Mouse (Mus musculus): Measurements from ENCODE around the gene Rbm25. TPM values are rescaled to one million over a fixed set of nuclear protein-coding genes. Genes with fewer than 3 reads are reported as not detected.
"Not testable (repeated sequence)": the region's sequence is repeated elsewhere in the genome, so short reads cannot be mapped to it uniquely, and the experiment has no call there.

Rbm25 gene
- total RNA-seq (2015) (198 and 253 TPM in 2 replicates), total RNA-seq (2017) (166 and 257 TPM in 2 replicates)

DNA sequence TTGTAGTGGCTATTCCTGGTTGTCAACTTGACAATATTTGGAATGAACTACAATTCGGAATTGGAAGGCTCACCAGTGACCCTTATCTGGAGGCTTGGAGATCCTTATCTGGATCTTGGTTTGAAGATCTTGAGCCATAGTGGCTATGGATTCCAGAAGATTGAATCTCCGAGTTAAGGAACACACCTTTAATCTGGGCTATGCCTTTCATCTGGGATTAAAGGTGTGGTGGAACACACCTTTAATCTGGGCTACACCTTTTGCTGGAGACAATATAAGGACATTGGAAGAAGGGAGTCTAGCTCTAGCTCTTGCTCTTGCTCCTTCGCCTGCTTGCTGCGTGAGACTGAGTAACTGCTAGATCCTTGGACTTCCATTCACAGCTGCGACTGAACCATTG is at the start of gene Rbm25:
Rbm25 (plus strand) TSS at position 301 of the 400 bp plus-strand sequence.
- ATAC-seq (replicated peaks; ENCODE audit: poor library complexity): not testable (repeated sequence)

DNA sequence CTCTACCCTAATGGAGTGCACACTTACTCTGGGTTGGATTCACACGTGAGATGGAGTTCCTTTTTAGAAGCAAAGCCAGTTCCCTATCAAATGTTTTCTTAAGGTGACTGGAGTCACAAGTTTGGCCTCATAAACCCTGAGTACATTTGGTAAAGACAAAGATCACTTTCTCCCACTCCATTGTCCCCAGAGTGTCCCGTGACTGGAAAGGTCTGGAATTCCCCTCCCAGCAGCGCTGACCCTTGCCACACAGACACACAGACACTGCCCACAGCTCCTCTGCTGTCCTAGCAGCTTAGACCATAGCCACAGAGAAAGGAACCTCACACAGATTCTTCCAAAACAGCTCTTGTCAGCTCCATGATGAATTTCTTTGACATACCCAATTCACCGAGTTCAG is 48.9 kb upstream of the Rbm25 start:
- no peak for ATAC-seq (replicated peaks; ENCODE audit: poor library complexity)

DNA sequence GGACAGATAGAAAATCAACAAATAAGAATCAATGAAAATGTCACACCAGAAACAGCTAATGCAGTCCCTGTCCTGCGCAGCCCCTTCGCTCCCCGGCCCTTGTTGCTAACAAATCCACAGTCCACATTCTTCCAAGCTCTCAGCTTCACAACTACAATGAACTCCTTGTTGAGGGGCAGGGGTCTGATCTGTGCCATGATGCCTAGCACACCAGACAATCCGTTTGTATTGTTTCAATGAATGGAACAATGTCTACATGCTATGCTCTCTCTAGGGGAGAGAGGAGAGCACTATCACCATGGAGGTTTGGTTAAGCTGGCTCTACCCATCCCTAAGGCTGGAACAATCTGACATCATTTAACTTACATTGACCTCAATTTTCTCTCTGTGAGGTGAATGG is 48.3 kb upstream of the Rbm25 start:
- no peak for ATAC-seq (replicated peaks; ENCODE audit: poor library complexity)

DNA sequence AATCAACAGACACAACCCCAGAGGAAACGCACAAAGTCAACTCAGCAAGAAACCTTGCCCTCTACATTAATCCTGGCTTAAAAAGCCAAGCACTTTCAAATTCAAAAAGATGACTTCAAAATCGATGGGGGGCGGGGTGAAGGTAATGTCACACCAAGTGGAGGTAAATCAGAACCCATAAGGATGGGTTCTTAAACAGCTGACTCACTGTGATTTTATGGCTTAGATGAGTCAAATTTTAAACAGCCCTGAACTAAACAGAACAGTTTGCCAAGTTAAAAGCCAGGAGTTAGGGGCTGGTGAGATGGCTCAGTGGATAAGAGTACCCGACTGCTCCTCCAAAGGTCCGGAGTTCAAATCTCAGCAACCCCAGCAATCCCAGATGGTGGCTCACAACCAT is 44.4 kb upstream of the Rbm25 start:
- ATAC-seq (replicated peaks; ENCODE audit: poor library complexity): no peak

DNA sequence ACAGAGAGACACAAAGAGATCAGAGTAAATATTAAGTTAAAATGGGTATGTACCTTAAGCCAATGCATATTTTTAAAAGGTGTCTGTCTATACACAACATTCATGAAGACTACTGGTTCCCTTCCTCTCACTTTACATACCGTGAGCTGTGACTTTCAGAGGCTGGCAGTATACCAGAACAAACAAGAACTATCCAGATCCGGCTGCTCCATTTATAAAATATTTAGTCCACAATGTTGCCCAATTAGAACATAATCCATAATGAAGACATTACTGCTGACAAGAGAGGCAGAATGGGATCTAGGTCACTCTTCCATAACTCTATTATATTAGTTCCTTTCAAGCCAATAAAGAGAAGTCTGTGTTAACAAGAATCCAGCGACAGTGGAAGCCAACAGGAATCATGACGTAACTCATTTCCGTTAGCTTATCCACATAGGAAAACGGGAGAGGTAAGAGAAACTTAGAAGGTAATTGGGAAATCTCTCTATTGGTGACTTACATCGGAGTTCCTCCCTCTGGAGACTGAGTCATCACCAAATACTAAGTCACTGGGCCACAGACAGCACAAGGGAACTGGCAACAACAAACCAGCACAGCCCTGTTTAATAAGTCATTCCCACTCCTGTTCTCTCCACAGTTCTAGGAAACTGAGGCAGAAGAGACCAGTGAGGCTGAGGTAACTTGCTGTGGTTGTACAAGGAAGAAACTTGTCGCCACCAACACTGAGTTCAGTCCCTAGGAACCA is 39.1 kb upstream of the Rbm25 start:
- no peak for ATAC-seq (replicated peaks; ENCODE audit: poor library complexity)

DNA sequence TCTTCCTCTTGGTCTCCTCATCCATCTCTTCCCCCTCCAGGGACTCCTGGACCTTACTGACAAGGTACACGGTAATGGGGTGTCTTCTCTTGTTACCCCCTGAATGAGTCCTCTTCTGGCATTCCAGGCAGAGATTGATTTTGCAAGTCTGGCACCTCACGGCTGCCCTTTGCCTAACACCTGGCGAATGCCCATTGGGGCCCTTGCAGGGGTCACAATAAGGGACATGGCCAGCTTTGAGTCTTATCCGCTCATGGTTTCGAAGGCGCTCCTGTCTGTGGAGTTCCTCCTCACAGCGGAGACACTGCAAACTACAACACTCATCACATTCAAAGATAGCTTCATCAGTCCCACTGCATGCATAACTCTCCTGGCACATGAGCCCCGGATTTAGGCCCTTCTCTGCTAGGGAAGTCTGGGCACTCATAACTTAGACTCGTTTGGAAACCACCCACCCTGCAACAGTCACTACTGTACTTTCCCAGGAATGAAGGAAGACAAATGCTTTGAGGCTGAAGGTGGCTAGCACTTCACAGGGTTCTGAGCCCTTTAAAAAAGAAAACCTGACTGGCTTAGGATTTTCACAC is 36.5 kb upstream of the Rbm25 start:
- ATAC-seq (replicated peaks; ENCODE audit: poor library complexity): no peak

DNA sequence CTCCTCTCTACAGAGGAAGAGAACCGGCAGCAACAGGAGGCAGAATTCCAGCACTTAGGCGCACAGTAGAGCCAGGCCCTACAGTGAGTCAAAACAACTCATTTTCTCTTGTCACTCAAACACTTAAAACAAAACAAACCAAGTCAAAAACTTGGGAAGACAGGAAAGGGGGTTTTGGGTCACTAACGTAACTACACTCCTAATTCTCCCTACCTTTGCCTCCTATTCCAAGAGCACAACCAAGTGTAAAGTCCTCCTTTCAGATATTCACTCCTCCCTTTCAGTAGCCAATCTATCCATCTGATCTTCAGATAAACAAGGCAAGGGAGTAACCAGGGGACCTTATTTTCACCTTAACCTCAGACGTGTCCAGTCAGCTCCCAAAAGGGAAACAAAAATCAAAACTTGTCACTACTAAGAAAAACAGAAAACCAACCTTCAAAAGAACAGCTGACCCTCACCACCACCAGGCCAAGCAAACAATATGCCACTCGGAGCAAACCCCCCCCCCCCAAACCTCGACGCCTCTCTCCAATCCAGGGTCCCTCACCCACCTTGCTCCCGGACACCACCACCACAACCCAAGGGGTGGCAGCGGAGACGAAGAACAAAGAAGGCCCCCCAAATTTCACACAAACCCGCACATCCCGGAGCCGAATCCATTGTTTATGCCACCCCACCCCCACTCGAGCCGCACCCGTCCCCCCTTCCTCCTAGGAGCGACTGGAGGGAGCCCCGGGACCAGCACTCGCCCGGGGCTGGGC is 34.7 kb upstream of the Rbm25 start:
- ATAC-seq (replicated peaks; ENCODE audit: poor library complexity): no peak

DNA sequence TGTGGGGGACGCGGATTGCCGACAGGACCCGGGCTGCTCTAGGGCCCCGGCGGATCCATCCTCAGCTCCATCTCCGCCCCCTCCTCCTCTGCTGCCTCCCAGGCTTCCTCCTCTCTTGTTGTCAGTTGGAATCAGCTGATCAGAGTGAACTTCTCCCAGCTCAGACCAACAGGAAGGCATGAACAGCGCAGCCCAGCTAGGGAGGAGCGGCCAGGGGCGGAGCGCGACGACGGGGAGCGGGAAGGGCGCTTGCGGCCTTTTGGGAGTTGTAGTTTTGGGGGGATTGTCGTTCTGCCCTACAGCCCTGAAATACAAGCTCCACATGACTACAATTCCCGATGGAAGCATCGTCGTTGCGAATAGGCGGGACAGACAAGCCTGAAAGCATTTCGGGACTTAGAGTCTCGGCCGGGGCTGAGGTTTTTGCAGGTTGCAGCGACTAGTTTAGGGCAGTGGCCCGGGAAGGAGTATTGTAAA is 34.0 kb upstream of the Rbm25 start, which contains the start of gene Zfyve1:
Zfyve1 (minus strand) TSS at position 198 of the 477 bp plus-strand sequence.
- peak; percentile 99 for ATAC-seq (replicated peaks; ENCODE audit: poor library complexity)

DNA sequence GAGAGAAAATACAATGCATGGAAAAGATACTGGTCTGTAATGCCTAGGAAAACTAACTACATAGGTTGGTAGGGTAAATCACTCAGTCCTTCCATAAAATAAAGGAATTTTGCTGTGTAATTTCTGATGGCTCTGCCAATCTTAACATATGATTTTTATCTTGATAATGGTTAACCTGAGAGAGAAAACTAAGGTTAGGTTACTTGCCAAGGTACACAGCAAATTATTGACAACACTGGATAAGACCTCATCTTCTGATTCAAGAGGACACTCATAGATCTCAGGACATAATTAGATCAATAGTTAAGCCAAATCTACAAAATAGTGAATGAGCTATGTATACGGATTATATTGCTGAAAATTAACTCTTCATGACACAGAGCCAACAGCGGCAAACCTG is 33.2 kb upstream of the Rbm25 start:
- ATAC-seq (replicated peaks; ENCODE audit: poor library complexity): no peak

DNA sequence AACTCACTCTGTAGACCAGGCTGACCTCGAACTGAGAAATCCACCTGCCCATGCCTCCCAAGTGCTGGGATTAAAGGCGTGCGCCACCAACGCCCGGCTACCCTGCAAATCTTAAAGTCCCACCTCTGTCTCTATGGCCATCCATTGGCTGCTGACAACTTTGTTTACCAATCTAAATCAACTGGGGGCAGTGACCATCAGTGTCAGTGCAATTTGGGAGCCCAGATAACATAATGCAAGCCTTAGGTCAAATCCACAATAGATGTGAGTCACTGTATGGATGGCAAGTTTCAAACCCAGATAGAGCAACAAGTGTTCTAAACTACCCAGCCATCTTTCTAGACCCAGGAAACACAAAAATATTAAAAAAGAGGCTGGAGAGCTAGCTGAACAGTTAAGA is 28.8 kb upstream of the Rbm25 start:
- ATAC-seq (replicated peaks; ENCODE audit: poor library complexity): no peak

DNA sequence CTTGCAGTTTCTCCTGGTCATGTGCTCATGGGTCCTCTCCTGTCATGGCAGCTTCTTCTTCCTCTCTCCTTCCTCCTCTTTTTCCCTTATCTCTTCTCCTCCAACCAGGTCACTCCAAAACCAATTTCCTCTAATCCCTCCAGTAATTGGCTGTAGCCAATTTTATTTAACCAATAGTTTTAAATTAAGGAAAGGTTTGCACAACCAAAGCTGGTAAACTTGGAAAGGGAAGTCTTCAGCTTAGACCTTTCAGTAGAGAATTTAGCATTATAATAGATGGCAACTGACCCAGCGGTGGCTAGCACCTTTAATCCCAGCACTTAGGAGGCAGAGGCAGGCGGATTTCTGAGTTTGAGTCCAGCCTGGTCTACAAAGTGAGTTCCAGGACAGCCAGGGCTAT is 24.6 kb upstream of the Rbm25 start:
- not testable (repeated sequence) for ATAC-seq (replicated peaks; ENCODE audit: poor library complexity)

DNA sequence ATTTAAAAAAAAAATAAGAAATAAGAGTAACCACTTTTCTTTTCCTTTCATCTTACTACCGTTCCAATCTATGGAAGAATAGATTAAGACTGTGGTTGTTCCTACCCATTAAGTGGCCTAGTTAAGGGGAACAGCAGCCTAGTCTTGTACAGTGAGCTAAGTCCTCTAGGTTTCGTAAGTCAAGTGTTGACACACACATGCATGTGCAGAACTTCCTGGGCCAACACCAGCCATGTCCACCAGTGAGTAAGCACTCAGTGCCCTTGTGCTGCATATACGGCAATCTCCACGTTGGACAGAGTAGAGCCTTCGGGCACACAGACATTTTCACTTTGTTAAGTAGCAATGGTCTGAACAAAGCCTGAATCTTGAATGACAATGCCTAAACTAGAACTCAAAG is 13.8 kb upstream of the Rbm25 start:
- peak; percentile 95 for ATAC-seq (replicated peaks; ENCODE audit: poor library complexity)

DNA sequence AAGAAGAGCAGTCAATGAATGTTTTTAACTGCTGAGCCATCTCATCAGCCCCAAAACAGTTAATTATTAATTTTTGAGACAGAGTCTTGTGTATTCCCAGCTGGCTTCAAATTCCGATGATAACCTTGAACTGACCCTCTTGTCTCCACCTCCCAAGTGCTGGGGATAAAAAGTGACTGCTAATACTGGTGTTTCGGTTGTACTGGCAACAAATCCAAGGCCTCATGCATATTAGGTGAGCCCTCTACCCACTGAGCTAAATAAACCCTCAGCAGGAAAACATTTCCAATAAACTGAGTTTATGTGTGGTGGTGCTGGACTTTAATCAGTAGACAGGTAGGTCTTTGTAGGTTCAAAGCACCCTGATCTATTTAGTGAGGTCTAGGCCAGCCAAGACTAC is 12.1 kb upstream of the Rbm25 start:
- no peak for ATAC-seq (replicated peaks; ENCODE audit: poor library complexity)

DNA sequence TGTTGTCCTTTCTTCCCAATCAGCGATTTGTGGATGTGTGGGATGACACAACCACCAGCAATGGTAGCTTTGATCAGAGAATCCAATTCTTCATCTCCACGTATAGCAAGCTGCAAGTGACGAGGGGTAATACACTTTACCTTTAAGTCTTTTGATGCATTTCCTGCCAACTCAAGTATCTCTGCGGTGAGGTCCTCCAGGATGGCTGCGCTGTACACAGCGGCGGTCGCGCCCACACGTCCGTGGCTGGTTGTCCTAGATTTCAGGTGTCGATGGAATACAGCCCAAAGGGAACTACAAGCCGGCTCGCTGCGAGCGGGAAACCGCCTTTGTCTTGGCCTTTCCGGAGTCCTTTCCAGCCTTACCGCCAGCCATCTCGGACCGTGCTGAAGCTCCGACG is 10.3 kb upstream of the Rbm25 start:
- ATAC-seq (replicated peaks; ENCODE audit: poor library complexity): 0 out of 2 replicates have a peak, but pooled peaks have one; percentile 20

DNA sequence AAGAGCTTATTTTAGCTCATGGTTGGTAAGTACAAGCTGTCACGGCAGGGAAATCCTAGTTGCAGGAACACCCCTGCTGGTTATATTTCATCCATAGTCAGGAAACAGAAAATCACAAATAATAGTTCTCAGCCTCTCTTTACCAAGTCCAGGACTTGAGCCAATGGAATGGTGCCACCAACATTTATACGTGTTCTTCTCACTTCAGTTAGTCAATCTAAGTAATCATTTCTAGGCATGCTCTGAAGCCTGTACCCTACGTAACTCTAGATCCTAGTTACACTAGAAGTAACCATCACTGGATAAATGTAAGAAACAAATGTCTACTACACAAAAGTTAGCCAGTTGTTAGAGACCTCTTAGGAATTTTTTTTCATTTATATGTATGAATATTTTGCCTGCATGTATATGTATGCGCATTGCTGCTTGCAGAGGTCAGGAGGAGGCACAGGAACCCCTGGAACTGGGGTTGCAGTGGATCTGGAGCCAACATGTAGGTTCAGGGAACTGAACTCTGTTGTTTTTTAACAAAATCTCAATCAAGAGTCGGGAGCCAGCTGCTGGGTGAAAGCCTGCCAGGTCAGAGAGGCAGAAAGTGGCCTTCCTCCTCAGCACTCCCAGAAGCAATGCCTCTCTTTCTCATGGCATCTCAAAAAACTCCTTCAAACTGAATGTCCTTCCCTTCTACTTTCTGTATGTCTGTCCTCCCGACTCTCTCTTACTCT is 8.8 kb upstream of the Rbm25 start:
- ATAC-seq (replicated peaks; ENCODE audit: poor library complexity): no peak

DNA sequence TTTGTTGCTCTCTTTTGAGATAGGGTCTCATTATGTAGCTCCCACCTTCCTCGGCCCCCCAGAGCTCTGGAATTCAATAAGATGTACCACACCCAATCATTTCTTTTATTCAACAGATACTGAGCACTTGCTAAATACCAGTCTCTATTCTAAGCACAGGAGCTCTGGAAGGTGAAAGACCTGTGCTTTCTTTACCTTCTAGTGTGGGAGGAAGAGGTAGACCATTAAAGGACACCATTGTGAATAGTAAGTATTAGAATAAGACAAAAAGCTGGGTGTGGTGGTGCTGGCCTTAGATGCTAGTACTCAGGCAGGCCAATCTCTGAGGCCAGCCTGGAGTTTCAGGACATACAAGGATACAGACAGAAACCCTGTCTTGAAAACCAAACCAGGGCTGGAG is 6.7 kb upstream of the Rbm25 start:
- ATAC-seq (replicated peaks; ENCODE audit: poor library complexity): no peak

DNA sequence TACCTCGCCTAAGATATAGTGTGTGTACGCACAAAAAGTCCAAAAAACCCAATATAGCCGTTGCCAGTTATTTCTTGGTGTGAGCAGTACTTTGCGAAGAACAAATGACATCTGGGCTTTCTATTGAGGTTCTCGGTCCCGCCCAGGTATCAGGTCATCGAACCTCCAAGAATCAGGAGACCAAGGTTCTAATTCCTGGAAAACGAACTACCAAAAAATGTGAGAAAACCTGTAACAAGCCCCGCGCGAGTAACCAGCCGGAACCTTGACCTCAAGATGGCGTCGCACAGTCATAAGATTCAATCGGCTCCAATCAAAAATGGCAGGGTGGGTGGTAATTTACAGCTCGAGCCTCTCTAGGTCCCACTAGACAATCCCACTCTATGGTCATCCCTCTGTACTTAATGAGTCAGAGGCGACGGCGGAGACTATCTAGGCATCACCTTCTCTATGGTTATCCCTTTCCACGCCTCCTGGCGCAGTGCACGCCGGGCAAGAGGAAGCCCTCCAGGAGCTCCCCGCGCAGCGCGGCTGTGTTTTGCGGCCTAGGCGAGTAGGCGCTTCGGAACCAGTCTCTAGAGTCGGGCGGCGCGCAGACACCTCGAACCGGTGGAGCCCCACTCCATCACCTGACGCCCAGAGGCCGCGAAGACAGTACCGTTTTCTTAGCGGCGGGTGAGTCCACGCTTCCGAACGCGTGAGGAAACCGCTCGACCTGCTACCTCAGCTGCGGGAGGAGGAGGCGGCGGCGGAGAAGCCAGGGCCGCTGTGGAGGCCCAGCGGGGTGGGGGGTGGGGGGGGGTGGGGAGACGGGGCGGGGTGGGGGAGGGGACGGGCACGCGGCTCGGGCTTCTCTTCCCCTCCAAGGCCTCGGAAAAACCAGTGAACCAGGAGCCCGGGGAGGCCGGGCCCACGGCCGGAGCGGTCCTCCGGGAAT is 975 bp downstream of the Rbm25 start:
- peak; percentile 99 for ATAC-seq (replicated peaks; ENCODE audit: poor library complexity)

DNA sequence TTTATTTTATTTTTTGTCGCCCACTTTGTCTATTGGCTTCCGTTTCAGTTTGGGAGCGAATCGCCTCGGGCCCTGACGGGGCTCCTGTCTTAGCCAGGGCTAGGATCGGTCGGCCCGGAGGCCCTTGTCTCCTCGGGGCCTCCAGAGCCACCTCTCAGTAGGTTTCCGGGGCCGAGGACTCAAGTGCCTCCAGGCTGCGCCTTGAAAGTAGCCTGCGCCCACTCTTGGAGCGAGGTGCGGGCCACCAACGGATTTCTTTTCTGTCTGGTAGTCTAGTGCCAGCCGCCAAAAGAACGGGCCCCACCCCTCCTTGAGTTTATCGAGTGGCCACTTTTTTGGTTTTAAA is 1.6 kb downstream of the Rbm25 start:
- ATAC-seq (replicated peaks; ENCODE audit: poor library complexity): peak; percentile 14; the same call in 1 of the 2 replicates

DNA sequence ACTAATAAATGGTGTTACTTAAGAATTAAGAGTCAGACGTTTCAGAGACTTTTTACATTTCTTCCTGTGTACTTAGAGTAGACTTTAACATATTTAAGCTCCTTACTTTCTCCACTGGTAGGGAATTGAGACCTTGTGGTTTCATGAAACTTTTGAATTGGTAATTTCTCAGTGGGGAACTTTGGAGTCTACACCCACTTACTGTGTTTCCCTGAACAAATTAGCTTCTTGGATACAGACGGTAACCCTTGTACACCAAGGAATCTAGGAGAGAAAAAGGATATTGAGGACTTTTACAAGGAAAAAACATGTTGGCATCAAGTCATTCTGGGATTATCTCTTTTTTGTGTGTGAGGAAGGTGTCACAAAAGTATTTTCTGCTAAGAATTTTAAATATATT is 2.8 kb downstream of the Rbm25 start:
- ATAC-seq (replicated peaks; ENCODE audit: poor library complexity): no peak

DNA sequence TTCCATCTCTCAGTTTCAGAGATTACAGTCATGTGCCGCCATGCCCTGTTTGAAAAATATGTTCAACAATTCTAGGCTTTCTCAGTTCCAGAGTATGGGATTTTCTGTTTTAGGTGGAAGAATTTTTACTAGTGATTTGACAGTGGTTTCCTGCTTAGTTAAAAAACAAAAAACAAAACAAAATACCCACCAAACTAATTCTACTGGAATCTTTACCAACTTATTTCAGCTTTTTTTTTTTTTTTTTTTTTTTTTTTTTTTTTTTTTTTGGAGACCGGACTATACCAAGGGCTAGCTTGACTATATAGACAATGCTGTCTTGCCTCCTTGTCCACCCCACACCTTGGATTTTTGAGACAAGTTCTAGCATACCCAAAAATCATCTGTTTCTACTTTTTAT is 10.2 kb downstream of the Rbm25 start:
- ATAC-seq (replicated peaks; ENCODE audit: poor library complexity): no peak
